8 mouse cellular contexts compared by ENCODE assay signal in the genomic region with DNA sequence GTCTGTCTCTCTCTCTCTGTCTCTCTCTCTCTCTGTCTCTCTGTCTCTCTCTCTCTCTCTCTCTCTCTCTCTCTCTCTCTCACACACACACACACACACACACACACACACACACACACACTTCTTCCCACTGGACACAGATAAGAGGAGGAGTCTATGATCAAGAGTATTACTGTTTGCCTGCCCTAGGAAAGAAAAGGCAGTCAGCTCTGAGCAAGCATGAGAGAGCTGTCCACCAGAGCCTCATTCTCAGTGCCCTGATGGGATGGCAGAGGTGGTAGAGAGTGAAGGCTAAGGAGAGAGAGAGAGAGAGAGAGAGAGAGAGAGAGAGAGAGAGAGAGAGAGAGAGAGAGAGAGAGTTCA. TPM values are rescaled to one million over a fixed set of nuclear protein-coding genes. Genes with fewer than 3 reads are reported as not detected.
A peak's percentile ranks its signal among the peaks of the same experiment; 100 is the strongest.
DNase-seq lines count a peak whose midpoint lies in the region; ATAC-seq and TF ChIP-seq lines count a peak whose summit lies in the region.
"Not testable (repeated sequence)": the region's sequence is repeated elsewhere in the genome, so short reads cannot be mapped to it uniquely, and the experiment has no call there.

No protein-coding gene starts in this region.

- H3K9ac ChIP-seq in CH12.LX (ENCODE audit: insufficient read depth, low read depth): peak overlapping the region; percentile 75
- 0 out of 2 replicates have a peak overlapping the region, but pooled peaks have one; percentile 24 for H3K9ac ChIP-seq in forebrain, embryonic 15.5 days (replicated peaks)
- not testable (repeated sequence) for H3K9ac ChIP-seq in heart, embryonic 15.5 days; neural tube, embryonic 15.5 days (replicated peaks)
- H3K9ac ChIP-seq in intestine, postnatal 0 days (ENCODE audit: low read depth, low read length): peak overlapping the region; percentile 40
- H3K9ac ChIP-seq in liver, embryonic 11.5 days (ENCODE audit: low read depth, low read length): peak overlapping the region; percentile 66

- dilution Hi-C loops in CH12.LX (cut with MboI; ENCODE audit: extremely low pct_ligation_motif_present, extremely low pct_unique_long_range_greater_than_20kb, low sequenced_read_pairs): not testable (repeated sequence)

- not testable (repeated sequence) for H3K27me3 ChIP-seq in CH12.LX (replicated peaks); forebrain, embryonic 15.5 days; heart, embryonic 15.5 days; intestine, postnatal 0 days (replicated peaks; ENCODE audit: control insufficient read depth, insufficient read depth, low read length); liver, embryonic 11.5 days (replicated peaks; ENCODE audit: control insufficient read depth, insufficient read depth, low read length); neural tube, embryonic 15.5 days (replicated peaks)

- TF ChIP-seq CTCF in CH12.LX (conservative IDR thresholded peaks at IDR 0.05 in 1 of 2, IDR thresholded peaks at IDR 0.05 in 1 of 2; ENCODE audit: low read depth in 2 of 2, low read length in 2 of 2); intestine, postnatal 0 days (IDR thresholded peaks at IDR 0.05; ENCODE audit: low read depth): not testable (repeated sequence)

- TF ChIP-seq RAD21 in CH12.LX (IDR thresholded peaks at IDR 0.05; ENCODE audit: low read depth, low read length): not testable (repeated sequence)

- TF ChIP-seq EP300 in CH12.LX (IDR thresholded peaks at IDR 0.05; ENCODE audit: low read length): not testable (repeated sequence)

- not testable (repeated sequence) for H3K27ac ChIP-seq in CH12.LX (ENCODE audit: insufficient read depth, low read depth); forebrain, embryonic 15.5 days (replicated peaks); neural tube, embryonic 15.5 days (replicated peaks)
- 0 out of 2 replicates have a peak overlapping the region, but pooled peaks have one; percentile 7 for H3K27ac ChIP-seq in heart, embryonic 15.5 days
- H3K27ac ChIP-seq in intestine, postnatal 0 days (ENCODE audit: low read depth, low read length): peak overlapping the region; percentile 88
- H3K27ac ChIP-seq in liver, embryonic 11.5 days (ENCODE audit: low read depth, low read length): peak overlapping the region; percentile 70

- not testable (repeated sequence) for ATAC-seq in forebrain, embryonic 15.5 days (replicated peaks); heart, embryonic 15.5 days (replicated peaks; ENCODE audit: insufficient number of reproducible peaks, insufficient read depth, low FRiP score, low read depth); intestine, postnatal 0 days
- peak; percentile 49 for ATAC-seq in liver, embryonic 11.5 days (replicated peaks; ENCODE audit: low FRiP score)
- ATAC-seq in megakaryocyte progenitor cell, adult 5-6 weeks (replicated peaks; ENCODE audit: poor library complexity): 0 out of 2 replicates have a peak, but pooled peaks have one; percentile 3
- 0 out of 2 replicates have a peak, but pooled peaks have one; percentile 4 for ATAC-seq in neural tube, embryonic 15.5 days (ENCODE audit: low FRiP score)

- H3K4me3 ChIP-seq in CH12.LX (replicated peaks in 1 of 3; ENCODE audit: low read depth in 2 of 3, low read length in 2 of 3, poor library complexity in 1 of 3): peak overlapping the region; percentile 59 to 70 (median 67)
- H3K4me3 ChIP-seq in forebrain, embryonic 15.5 days: not testable (repeated sequence)
- peak overlapping the region; percentile 39 for H3K4me3 ChIP-seq in heart, embryonic 15.5 days
- peak overlapping the region; percentile 46 for H3K4me3 ChIP-seq in intestine, postnatal 0 days (ENCODE audit: low read depth, low read length)
- H3K4me3 ChIP-seq in liver, embryonic 11.5 days (ENCODE audit: low read depth, low read length): peak overlapping the region; percentile 49
- H3K4me3 ChIP-seq in neural tube, embryonic 15.5 days (replicated peaks): peak overlapping the region; percentile 12; the same call in 1 of the 2 replicates

- in situ Hi-C loops in CH12.LX (cut with MboI; ENCODE audit: low pct_ligation_motif_present, low pct_unique_long_range_greater_than_20kb, low sequenced_read_pairs): not testable (repeated sequence)

- not testable (repeated sequence) for DNase-seq in CH12.LX (ENCODE audit: extremely low read depth); liver, embryonic 11.5 days (ENCODE audit: low spot score)
- peak; percentile 27 for DNase-seq in cerebellum, adult 9-10 months

- not testable (repeated sequence) for TF ChIP-seq POLR2A in CH12.LX (IDR thresholded peaks at IDR 0.05; ENCODE audit: low read depth, low read length)

- H3K4me1 ChIP-seq in CH12.LX (ENCODE audit: control insufficient read depth in 1 of 2, insufficient read depth in 2 of 2): peaks cover 3 to 22% of the 10 kb centered on the region in 2 experiments
- peaks cover 12% of the 10 kb centered on the region for H3K4me1 ChIP-seq in forebrain, embryonic 15.5 days
- peaks cover 18% of the 10 kb centered on the region for H3K4me1 ChIP-seq in heart, embryonic 15.5 days (replicated peaks)
- not testable (repeated sequence) for H3K4me1 ChIP-seq in intestine, postnatal 0 days (replicated peaks; ENCODE audit: control insufficient read depth, insufficient read depth, low read length)
- H3K4me1 ChIP-seq in liver, embryonic 11.5 days (replicated peaks; ENCODE audit: control insufficient read depth, insufficient read depth, low read length): peaks cover 21% of the 10 kb centered on the region
- peaks cover 18% of the 10 kb centered on the region for H3K4me1 ChIP-seq in neural tube, embryonic 15.5 days

- H3K9me3 ChIP-seq in CH12.LX (replicated peaks; ENCODE audit: low read length): peaks cover 11% of the 10 kb centered on the region
- not testable (repeated sequence) for H3K9me3 ChIP-seq in forebrain, embryonic 15.5 days; heart, embryonic 15.5 days (replicated peaks); intestine, postnatal 0 days (ENCODE audit: control insufficient read depth); liver, embryonic 11.5 days (ENCODE audit: control insufficient read depth, low read length); neural tube, embryonic 15.5 days (replicated peaks)

- not testable (repeated sequence) for H3K79me2 ChIP-seq in CH12.LX (replicated peaks; ENCODE audit: control insufficient read depth, extremely low read depth, insufficient read depth, poor library complexity, severe bottlenecking)

- H3K36me3 ChIP-seq in CH12.LX (replicated peaks in 1 of 2; ENCODE audit: control insufficient read depth in 1 of 2, insufficient read depth in 1 of 2, low read length in 1 of 2): peaks cover 4 to 25% of the 10 kb centered on the region in 2 experiments
- H3K36me3 ChIP-seq in forebrain, embryonic 15.5 days; heart, embryonic 15.5 days; intestine, postnatal 0 days (ENCODE audit: control insufficient read depth, insufficient read depth); liver, embryonic 11.5 days (ENCODE audit: control insufficient read depth, insufficient read depth, low read length); neural tube, embryonic 15.5 days: not testable (repeated sequence)

- peak overlapping the region; percentile 41 for H3K4me2 ChIP-seq in CH12.LX (ENCODE audit: insufficient read depth, low read depth, poor library complexity, severe bottlenecking)
- H3K4me2 ChIP-seq in forebrain, embryonic 15.5 days (replicated peaks): peak overlapping the region; percentile 38; the same call in 1 of the 2 replicates
- H3K4me2 ChIP-seq in heart, embryonic 15.5 days: peak overlapping the region; percentile 59
- H3K4me2 ChIP-seq in intestine, postnatal 0 days (replicated peaks; ENCODE audit: low read depth): peak overlapping the region; percentile 76
- peak overlapping the region; percentile 76 for H3K4me2 ChIP-seq in liver, embryonic 11.5 days
- peak overlapping the region; percentile 51 for H3K4me2 ChIP-seq in neural tube, embryonic 15.5 days

RNA-seq across cellular contexts. Expression of a gene that starts 23.4 kb away (rescaled TPM):
- total RNA-seq in CH12.LX (2012; rRNA removed) (1.3 and 1.6 TPM in 2 replicates), CH12.LX (2014; rRNA removed) (1.7 and 2.3 TPM in 2 replicates)
- 2.8 and 3.3 TPM in 2 replicates for polyA plus RNA-seq in CH12.LX (2012; ENCODE audit: insufficient read length, low read depth)
- 0.15 and 0.49 TPM in 2 replicates for polyA plus RNA-seq in forebrain, embryonic 15.5 days (2015; fragmentation: Nextera tagmentation; extraction: Ambion mirVana)
- 0.20 and 0.48 TPM in 2 replicates for polyA plus RNA-seq in heart, embryonic 15.5 days (2015; fragmentation: Nextera tagmentation; extraction: Ambion mirVana)
- polyA plus RNA-seq in intestine, postnatal 0 days (2015; fragmentation: Nextera tagmentation; extraction: Ambion mirVana): 2.4 and 3.4 TPM in 2 replicates
- 0.60 and 1.8 TPM in 2 replicates for polyA plus RNA-seq in liver, embryonic 11.5 days (2014; fragmentation: Nextera tagmentation; extraction: Ambion mirVana)
- total RNA-seq in megakaryocyte progenitor cell, adult 5-6 weeks (2015): 3.4 and 3.9 TPM in 2 replicates
- 4.2 and 9.8 TPM in 2 replicates for total RNA-seq in megakaryocyte progenitor cell, adult 5-6 weeks (2017)
- 0.44 and 0.95 TPM in 2 replicates for polyA plus RNA-seq in neural tube, embryonic 15.5 days (2015; fragmentation: Nextera tagmentation; extraction: Ambion mirVana)
